Mouse (Mus musculus) frontal cortex, postnatal 25 days (tissue): ENCODE results near the gene Odf2l.

Experiments used
- DNase-seq, 2 experiments: peaks; one replicate each; pipeline ENCODE4 v3.0.0; 2022; ENCODE audit warnings: low spot score in 2 of 2

Gene Odf2l

DNA sequence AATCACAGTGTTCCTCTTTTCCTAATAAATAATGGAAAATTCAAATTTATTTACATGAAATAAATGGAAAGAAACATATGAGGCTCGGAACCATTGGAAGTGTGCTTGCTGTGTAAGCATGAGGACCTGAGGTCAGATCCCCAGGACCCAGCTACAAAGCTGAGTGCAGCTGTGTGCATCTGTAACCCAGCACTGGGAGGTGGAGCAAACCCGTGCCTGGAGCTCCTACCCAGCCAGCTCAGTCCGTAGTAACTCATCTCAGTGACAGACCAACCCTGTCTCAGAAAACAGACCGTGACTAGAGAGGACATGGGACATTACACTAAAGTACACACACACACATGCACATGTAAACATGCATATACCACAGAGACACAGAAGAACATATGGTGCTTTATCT lies 21.8 kb downstream of the Odf2l start:
- DNase-seq = no peak

DNA sequence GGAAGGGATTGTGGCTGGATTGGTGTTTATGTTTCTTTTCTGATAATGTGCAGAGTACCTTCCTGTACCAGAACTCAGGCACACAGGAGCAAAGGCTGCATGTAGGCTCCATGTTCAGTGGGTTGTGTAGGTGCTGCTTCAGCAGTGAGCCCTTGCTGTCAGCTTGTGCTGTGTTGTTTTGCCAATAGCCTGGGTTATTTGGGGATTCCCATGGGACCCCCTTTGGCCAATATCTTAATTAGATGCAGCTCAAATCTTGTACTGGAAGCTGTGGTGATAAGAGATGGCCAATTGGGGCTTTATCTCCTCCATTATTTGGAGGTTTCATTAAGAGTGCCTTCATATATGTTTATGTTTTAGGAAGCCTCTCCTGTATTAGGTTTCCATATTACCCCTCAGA lies 24.5 kb downstream of the Odf2l start:
- DNase-seq = no peak

DNA sequence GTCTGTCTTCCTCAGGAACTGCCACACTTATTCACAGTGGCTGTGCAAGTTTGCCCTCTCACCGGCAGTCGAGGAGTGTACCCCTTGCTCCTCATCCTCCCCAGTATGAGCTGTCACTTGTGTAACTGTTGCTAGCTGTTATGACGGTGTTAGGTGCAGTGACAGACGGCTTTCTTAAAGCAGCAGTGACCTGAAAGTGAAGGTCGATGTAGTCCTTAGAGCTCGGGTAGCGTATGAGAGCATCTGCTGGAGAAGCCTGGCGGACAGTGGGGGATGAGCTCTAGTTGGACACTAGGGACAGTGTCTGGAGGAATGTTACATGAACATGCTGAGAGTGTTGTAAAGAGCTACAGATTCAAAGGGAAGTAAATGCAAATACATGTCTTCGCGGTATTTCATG lies 25.5 kb downstream of the Odf2l start:
- no peak for DNase-seq

DNA sequence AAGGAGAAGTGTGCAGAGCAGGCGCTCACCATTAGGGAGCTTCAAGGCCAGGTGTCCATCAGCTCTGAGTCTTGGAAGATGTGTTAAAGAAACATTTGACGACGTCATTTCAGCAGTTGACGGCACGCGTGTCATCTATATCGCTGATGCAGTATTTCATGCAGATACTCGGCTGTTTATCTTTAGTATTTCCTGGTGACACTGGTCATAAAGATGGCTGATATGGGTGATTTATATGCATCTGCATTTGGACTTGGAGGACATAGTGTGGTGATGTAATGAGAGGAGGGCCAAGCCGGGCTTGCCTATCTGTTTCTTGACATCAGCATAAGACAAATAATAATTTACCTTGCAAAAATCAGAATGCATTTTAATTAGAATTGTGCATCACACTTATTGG lies 28.5 kb downstream of the Odf2l start:
- DNase-seq = no peak

DNA sequence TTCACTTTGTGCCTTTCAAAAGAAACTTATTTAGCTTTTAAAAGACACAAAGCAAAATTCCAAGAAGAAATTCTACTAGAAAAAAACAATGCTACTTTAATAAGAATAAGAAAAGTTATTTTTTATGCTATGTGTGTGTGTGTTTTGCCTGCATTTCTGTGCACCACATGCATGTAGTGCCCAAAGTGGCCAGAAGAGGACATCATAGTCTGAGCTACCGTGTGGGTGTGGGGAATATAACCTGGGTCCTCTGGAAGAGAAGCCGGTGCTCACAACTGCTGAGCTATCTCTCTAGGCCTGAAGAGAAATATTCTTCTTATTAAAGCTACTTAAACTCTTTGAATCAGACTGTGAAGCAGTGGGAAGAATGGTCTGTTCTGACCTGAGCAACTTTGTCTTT lies 29.1 kb downstream of the Odf2l start:
- no peak for DNase-seq

DNA sequence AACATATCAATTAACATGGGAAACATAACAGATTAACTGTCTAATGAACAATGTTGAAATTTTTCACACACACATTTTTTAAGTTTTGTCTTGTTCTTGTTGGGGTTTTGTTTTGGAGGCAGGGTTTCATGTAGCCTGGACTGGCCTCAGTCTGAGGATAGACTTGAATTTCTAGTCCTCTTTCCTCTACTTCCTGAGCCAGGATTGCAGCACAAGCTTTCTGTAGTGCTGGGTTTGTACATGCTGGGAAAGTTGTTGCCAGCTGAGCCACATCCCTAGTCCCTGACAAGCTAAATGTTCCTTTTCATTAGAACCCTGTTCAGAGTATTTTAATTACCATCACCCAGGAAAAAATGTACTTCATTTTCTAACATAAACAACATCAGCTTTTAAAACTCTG lies 29.6 kb downstream of the Odf2l start:
- no peak for DNase-seq

DNA sequence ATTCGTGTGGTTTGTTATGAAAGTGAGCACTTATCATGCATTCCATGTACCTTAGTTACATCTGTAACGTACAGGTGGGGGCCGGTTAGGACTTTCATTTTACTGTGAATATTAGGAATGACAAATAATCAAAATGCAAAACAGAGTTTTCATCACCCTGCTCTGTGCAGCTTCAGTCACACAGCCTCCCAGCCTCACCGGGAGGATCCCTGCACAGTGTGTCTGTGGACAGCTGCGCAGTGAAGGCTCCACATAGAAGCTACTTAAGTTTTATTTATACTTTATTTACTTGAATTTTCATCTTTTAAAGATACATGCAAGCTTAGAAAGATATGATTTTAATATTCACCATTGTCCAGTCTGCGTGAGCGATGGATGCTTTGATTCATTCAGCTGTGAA lies 32.7 kb downstream of the Odf2l start:
- DNase-seq = no peak

DNA sequence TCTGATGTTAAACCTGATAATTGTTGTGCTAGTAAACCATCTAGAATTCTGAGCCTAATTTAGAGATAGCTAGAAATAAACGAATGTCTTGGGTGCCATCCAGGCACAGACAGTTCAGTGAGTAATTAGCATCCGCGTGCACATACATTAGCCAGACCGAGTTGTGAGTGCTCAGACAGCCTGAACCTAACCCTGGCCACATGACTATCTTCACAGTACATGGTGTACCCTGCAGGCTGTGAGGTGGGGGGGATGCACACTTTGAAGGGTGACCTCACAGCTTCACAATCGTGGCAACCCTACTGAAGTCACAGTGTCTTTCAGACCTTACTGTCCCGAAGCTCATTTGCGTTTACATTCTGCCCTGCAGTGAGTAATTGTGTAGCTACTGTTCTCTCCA lies 33.5 kb downstream of the Odf2l start:
- DNase-seq = no peak

DNA sequence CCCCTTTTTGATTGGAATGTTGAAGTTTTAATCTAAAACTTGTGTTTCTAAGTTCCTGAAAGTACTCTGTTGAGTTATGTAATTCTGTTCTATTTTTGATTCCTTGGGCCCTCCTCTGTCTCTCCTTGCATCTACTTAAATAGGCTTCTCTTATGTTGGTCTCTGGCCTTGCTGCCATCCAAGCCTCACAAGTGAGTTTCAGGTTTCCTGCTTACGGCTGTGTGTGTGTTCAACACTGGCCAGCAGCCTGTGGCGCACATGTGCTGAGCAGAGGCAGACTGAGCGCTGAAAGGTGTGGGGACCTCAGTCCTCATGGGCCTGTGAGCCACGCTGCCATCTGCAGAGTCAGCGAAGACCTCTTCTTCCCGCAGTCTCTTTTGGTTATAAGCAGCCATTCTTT lies 38.5 kb downstream of the Odf2l start:
- DNase-seq = no peak

DNA sequence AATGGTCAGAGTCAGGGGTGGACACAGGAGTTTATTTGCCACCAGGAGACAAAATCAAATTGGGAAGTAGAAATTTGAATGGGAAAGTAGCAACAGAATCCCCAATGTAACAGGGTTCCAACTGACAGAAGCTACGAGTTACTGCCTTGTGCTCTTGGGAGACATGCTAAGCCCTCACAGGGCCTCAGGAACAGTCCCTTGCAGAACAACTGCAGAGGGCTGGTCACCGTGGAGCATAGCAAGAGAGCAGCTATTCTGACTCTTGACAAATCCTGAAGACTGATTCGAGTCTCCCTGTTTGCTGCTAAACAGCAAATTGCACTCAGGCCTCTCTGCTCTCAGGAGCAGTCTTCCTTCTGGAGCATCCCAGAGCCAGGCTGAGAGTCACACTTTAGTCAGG lies 40.1 kb downstream of the Odf2l start:
- DNase-seq = no peak

DNA sequence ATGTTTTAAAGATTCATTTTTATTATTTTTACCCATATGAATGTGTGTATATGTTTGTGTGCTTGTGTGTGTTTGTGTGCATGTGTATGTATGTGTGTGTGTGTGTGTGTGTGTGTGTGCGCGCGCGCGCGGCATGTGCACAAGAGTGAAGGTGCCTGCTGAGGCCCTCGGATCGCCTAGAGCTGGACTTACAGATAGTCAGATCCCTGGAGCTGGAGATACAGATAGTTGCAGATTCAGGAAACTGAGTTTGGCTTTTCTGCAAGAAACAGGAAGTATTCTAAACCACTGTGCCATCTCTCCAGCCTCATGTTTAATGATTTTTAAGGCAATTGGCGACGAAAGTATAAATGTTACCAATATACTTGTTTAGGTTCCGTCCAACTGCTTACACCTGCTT lies 48.4 kb downstream of the Odf2l start:
- DNase-seq = no peak

DNA sequence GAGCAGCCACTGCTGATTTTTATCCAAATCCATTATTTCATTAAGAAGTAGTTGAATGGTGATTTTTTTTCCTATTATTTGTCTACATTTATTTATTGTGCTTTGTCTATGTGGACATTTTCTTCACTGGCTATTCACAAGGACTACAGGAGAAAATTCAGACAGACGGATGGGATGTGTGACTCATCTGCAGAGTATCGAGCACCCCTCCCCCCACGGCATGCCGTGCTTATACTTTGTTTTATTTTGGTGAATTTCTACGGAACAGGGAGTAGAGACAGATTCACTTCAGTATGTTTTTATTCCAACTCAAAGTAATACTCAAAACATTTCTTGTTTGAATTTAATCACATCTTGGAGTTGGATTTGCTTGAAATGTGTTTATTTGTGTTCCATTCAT lies 49.4 kb downstream of the Odf2l start:
- no peak for DNase-seq

DNA sequence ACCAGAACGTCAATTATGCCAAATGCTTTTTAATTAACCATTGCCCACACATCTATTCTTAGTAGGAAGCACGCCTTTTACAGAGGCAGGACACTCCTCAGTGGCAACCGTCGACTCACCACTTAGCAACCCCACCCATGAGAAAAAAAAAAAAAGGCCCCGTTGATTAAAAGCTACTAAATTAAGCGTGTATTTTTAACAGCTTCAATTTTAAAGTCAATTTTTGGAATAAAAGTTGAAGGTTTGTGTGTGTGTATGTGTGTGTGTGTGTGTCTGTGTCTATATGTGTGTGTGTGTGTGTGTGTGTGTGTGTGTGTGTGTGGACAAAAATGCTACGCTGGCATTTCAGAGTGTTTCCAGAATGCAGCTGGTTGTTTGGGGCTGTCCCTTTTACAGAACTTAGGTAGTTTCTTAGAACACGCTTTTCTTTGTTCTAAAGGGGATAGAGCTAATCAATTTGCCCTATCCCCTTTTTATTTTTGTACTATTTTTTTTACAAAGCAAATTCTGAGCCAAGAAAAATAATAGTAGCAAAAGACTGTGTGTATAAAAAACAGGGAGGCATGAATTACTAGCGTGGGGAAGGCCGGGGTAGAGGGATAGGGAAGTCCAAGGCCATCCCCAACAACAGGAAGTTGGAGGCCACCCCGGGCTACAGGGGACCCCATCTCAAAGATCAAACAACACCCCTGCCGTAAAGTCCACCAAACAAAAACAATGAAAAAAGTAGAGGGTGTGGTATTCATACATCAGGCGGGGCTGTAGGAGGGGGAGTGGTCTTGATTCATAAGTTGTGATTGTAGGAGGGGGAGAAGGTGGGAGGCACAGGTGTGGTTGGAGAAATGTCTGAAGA lies 50.7 kb downstream of the Odf2l start:
- no peak for DNase-seq

DNA sequence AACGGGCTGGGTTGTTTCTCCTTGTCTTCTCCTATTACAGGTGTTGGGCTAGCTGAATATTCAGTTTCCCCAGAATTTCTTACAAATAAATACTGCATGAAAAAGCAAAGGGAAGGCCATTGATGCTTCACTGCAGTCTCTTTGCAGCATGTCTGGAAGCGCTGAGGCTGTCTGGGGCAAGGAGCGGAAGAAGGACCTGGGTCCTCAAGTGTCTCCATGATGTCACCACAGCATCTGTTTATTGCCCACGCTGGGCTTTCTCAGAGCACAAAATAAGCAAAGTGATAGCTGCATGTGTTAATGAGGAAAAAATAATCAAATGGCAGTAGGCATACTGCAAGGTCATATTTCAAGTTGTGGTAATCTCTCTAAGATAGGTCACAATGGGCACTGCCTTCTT lies 51.6 kb downstream of the Odf2l start:
- no peak for DNase-seq

DNA sequence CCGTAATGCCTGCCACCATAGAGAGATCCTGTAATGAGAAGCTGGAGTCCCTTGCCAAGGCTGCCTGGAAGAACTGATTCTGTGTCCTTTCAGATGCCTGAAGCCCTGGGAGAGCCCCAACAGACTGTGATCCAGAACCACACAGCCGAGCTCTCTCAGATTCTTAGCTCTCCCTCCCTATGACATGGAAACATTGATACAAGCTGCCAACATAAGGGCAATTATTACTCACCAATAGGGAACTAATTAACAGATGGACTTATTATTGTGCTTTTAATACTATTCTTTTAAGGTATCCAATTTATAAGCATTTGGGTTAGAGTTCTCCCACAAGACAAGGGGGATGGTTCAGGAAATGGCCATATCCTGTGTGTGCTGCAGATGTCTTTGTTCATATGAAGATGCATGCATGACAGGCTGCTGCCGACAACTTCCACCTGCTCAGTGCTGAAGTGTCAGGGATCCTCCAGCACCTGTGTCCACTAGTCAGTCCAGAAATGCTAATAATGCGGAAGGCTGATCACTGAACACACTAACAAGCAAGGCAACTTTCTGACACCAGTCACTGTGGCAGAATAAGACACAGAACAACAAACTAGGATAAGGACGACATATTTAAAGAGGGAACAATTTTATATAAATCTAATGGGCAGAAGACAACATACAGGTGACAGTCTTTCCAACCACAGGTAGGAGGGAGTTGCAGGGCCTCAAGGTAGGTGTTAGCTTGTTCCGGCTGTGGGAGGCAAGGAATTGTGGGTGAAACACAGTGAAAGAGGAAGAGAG lies 52.4 kb downstream of the Odf2l start:
- no peak for DNase-seq

DNA sequence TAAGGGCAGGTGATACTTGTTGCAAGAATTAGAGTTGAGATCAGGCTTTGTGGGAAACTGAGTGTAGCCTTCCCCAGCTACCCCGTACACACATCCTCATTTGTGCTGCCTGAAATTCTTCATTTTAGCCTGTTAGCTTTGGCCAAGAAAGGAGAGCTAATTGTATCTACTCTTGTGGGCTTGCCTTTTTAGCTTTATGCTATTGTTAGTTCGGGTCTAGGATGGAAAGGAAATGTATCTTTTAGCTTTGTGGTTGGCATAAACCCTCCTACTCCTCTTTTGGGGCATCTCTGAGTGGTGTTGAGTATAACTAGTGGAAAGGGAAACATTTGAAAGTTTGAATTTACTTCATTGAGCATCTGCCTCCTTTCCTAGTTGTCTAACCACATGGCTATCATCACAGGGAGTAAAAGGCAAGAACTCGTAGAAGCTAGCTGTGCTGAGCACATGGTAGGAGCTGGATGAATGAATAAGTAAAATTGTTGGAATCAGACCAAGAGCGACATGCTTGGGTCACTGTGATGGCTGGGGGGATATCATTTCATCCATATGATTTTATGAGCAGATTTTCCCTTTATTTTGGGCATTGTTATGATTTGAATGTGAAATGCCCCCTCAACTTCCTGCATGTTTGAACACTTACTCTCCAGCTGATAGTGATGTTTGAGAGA lies 53.1 kb downstream of the Odf2l start:
- no peak for DNase-seq

DNA sequence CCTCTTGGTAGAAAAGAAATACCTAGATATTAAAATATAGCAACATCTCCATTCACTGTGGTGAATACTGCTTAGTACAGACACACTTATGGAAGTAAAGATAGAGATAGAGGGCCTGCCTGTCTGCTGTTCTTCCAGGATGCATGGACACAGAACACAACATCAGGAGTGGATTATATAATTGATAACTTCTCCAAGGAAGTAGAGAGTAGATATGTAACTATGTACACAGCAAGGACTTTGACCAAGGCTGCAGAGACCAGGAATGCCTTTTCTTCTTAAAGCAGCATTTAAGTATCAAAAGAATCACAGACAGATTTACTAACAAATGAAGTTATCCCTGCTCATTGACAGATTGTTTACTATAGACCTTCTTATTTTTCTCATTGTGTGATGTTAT lies 66.3 kb downstream of the Odf2l start:
- no peak for DNase-seq

DNA sequence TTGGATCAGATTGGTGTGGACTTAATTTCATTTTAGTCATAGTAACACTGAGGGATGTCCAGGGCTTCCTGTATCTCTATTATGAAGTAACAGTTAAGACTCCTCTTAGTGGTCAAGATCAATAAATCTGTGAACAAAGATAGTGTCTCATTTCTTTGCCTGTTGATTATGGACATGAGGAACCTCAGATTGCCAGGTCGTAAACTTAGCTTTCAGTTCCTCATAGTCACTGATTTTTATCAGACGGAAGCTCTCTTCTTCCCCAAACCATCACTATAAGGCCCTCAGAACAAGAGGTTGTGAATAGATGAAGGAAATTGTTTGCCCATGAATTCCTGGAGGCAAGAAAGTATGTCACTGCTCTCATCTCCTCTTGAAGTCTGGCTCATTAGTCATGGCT lies 73.6 kb downstream of the Odf2l start:
- DNase-seq = no peak

DNA sequence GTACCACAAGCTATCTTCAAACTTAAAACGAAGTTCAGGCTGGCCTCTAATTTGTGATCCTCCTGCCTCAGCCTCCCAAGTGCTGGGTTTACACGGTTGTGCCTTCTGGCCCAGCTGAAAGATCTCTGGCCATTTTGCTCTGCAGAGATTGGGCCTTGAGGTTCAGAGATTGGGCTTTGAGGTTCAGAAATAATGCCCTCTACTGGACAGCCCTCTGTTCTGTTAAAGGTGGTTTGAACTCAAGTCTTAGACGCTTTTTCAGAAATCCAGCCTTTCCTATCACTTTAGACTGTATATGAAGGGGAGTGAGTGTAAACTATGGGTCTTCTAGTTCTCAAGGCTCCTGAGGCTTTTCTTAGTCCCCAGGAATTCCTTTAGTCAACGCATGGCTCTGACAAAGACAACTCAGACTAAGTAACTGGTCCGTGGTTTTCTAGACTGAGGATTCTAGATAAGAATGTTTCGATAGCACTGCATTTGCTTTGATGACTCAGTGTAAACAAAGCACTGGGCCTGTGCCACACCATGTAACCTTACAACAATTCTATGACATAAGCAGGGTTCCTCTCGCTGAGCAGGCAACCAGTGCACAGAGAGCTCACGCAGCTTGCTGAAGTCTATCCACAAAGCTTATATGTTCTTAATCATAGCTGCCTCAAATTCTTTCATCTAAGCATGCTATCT lies 77.0 kb downstream of the Odf2l start:
- DNase-seq = no peak

DNA sequence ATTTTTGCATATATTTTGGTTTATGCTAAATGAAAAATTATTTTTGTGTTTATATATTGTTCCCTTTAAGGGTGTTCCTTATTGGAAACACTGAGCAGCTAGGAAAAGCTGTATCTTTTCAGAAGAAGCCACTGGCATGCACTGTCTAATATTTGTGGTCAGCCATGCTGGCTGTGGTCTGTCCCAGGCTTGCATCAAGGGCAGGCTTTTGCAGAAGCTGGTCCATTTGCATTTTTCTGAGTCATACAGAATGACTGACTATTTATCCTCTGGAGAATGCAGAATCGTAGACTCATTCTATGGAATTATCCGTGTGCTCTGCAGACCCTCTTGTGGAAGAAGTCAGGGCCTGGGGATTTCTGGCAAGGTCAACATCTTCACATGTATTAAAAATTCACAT lies 79.7 kb downstream of the Odf2l start:
- no peak for DNase-seq
